Mouse (Mus musculus) brain, adult 2 months (tissue): ENCODE measurements at regions not wholly inside any gene's neighbourhood (a gene's known extent, or its start where the extent isn't known, plus 50 kb on each side); places are given as distances from the start of the nearest gene placed in this dataset.
A peak's percentile ranks its signal among the peaks of the same experiment; 100 is the strongest.

ENCODE experiments used
- DNase-seq: peaks from one replicate; pipeline ENCODE4 v3.0.0; 2011; ENCODE audit warnings: low read depth, low spot score

DNA sequence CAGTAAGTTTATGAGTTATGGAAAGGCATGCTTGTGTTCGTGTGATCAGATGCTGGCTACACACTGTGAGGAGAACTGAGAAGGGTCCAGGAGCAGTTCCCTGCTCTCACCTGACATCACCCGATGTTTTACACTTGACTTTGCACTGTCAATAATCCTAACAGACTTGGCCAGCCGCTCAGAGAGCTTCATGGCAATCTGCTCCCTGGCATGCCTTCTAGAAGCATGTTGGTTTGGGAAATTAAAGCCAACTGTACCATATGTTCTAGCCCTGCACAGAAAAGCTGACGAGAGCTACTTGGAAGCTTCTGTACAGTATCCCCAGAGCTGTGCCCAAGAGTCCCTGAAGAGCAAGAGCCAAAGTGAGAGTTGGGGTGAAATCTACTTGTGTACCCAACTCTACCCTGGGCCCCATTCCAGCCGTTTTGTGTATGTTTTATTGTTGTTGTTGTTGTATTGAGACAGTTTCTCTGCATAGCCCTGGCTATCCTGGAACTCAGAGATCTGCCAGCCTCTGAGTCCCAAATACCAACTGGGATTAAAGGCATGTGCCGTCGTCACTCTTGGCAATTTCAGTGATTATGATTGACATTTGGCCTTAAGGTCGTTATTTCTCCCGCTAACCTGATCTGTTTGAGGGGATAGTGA is 56.5 kb upstream of the Cnksr3 start:
- peak; percentile 98 for DNase-seq

DNA sequence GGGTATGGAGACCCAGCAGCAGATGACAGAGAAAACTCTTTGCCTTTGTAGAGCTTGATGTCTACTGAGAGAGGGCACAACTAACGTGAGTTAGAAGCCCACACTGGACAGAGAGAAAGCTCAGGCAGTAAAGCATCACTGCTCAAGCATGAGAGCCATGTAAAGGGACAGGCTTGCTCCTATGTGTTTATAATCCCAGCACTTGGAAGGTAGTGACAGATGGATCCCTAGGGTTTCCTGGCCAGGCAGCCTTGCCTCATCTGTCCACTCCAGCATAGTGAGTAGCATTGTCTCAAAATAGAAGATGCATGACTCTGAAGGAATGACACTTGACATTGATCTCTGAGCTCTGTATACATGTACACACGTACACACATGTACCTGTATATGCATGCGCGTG is 55.9 kb upstream of the Cnksr3 start:
- peak; percentile 94 for DNase-seq

DNA sequence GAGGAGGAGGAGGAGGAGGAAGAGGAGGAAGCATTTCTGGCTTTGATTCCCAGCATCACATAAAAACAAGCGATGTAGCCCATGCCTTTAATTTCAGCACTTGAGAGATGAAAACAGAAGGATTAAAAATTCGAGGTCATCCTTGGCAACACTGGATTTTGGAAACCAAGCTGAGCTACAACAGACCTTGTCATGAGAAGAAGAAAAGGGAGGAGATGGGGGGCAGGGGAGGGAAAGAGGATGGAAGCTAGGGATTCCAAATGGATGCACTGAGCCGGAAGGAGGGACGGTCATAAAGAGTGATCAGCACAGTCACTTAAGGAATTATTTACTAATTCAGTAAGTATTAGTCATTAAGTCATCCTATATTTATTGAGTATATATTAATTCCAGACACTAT is 55.1 kb upstream of the Cnksr3 start:
- peak; percentile 50 for DNase-seq

DNA sequence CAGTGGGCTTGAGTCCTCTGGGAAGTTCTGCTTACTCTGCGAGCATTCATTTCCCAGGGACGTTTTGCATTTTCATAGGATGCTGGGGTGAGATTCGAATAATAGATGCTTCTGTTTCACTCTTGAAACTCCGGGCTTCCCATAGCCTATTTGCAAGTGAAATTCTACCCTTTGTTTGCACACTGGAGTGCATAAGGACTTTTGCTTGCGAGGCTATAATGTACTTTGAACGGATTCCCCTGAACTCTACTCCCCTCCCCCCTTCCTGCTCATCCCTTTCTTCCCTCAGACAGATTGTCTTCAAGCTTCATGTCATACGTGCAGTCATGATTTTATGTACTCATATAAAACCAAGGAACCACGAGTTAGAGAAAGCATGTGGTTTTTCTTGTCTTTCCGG is 53.4 kb upstream of the Cnksr3 start:
- DNase-seq = no peak

DNA sequence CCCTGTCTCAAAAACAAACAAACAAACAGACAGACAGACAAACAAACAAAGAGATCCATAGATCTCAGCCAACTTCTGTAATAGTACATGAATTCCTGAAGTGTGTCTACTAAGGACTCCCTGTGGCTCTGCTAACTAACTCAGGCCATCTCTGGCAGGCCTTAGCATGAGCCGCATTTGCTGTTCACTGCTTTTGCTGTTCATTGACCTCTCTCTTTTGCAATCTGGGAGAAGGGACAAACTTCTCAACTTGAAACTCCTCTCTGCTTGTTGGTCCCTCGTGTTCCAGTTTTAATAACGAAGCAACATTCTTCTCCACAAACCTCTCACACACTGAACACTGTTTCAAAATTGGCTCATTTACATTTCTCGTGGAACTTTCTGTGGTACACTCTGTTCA is 52.7 kb upstream of the Cnksr3 start:
- DNase-seq = no peak
